Comparison of ENCODE assay signal across 15 mouse cellular contexts in the genomic region with DNA sequence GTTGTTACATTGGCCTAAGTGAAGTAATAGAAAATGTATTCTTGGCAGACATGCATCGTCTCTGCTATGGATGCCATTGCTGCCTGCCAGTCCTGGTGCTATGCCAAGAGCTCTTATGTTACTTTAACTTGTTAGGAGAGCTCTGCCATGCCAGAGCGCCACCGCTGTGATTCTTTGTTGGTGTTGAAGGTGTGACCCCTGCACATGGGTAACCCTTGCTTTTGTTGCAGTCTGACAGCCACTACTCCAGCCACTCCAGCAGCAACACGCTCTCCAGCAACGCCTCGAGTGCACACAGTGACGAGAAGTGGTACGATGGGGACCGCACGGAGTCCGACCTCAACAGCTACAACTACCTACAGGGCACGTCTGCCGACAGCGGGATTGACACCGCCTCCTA.
A peak's percentile ranks its signal among the peaks of the same experiment; 100 is the strongest.
DNase-seq lines count a peak whose midpoint lies in the region; ATAC-seq and TF ChIP-seq lines count a peak whose summit lies in the region.
"Had no signal": no experiment of that assay in that cellular context is flagged by ENCODE, and none has a peak within 500 bp of the region (broad histone marks: within the 10 kb centered on the region; RNA-seq: fewer than 3 reads in every experiment).

No protein-coding gene starts in this region.

- no peak for ATAC-seq in embryonic facial prominence, embryonic 14.5 days (ENCODE audit: low read depth)
- ATAC-seq in hindbrain, embryonic 15.5 days (ENCODE audit: low FRiP score, low read depth): 0 out of 2 replicates have a peak, but pooled peaks have one; percentile 27
- no peak for ATAC-seq in hindbrain, embryonic 13.5 days (ENCODE audit: low FRiP score)
- ATAC-seq in G1E (ENCODE audit: extremely low read depth, insufficient number of reproducible peaks, low FRiP score, poor library complexity, severe bottlenecking): no peak
- ATAC-seq: inflammation-experienced regulatory T-cells, adult 6 months had no signal

- H3K4me1 ChIP-seq in embryonic facial prominence, embryonic 14.5 days (ENCODE audit: control insufficient read depth, insufficient read depth, low read length): peaks cover 6% of the 10 kb centered on the region; the same call in 1 of the 2 replicates
- no peaks in the 10 kb centered on the region for H3K4me1 ChIP-seq in embryonic facial prominence, embryonic 10.5 days
- no peaks in the 10 kb centered on the region for H3K4me1 ChIP-seq in hindbrain, embryonic 15.5 days (replicated peaks)
- no peaks in the 10 kb centered on the region for H3K4me1 ChIP-seq in hindbrain, embryonic 13.5 days (replicated peaks)
- H3K4me1 ChIP-seq in G1E (ENCODE audit: insufficient read depth, low read depth, low read length): peaks cover 15% of the 10 kb centered on the region
- H3K4me1 ChIP-seq: kidney, embryonic 15.5 days; neural tube, embryonic 12.5 days had no signal

- TF ChIP-seq CTCF in G1E (IDR thresholded peaks at IDR 0.05; ENCODE audit: low read depth, low read length): no peak

- H3K4me3 ChIP-seq in embryonic facial prominence, embryonic 14.5 days (ENCODE audit: low read depth, low read length): no peak overlapping the region
- H3K4me3 ChIP-seq in embryonic facial prominence, embryonic 10.5 days: no peak overlapping the region
- no peak overlapping the region for H3K4me3 ChIP-seq in hindbrain, embryonic 15.5 days
- no peak overlapping the region for H3K4me3 ChIP-seq in hindbrain, embryonic 13.5 days
- H3K4me3 ChIP-seq in G1E (ENCODE audit: low read depth, low read length): peak overlapping the region; percentile 5; the same call in 1 of the 2 replicates
- H3K4me3 ChIP-seq: kidney, embryonic 15.5 days; megakaryocyte, embryonic 14.5 days; neural tube, embryonic 12.5 days had no signal

- no peak overlapping the region for H3K9ac ChIP-seq in embryonic facial prominence, embryonic 14.5 days (ENCODE audit: low read depth, low read length)
- no peak overlapping the region for H3K9ac ChIP-seq in hindbrain, embryonic 15.5 days
- H3K9ac ChIP-seq in hindbrain, embryonic 13.5 days: no peak overlapping the region
- H3K9ac ChIP-seq: kidney, embryonic 15.5 days; neural tube, embryonic 12.5 days had no signal

- H3K27me3 ChIP-seq in embryonic facial prominence, embryonic 14.5 days (replicated peaks; ENCODE audit: control insufficient read depth, insufficient read depth, low read length): no peaks in the 10 kb centered on the region
- H3K27me3 ChIP-seq in embryonic facial prominence, embryonic 10.5 days (replicated peaks; ENCODE audit: low read depth, poor library complexity, severe bottlenecking): no peaks in the 10 kb centered on the region
- no peaks in the 10 kb centered on the region for H3K27me3 ChIP-seq in hindbrain, embryonic 15.5 days
- H3K27me3 ChIP-seq in hindbrain, embryonic 13.5 days: no peaks in the 10 kb centered on the region
- H3K27me3 ChIP-seq in G1E (ENCODE audit: insufficient read depth, low read length): no peaks in the 10 kb centered on the region; the same call in 1 of the 2 replicates
- H3K27me3 ChIP-seq: kidney, embryonic 15.5 days; megakaryocyte, embryonic 14.5 days; neural tube, embryonic 12.5 days had no signal

- H3K9me3 ChIP-seq in embryonic facial prominence, embryonic 14.5 days (ENCODE audit: control insufficient read depth, low read length): no peaks in the 10 kb centered on the region
- no peaks in the 10 kb centered on the region for H3K9me3 ChIP-seq in embryonic facial prominence, embryonic 10.5 days
- H3K9me3 ChIP-seq in hindbrain, embryonic 15.5 days: no peaks in the 10 kb centered on the region
- no peaks in the 10 kb centered on the region for H3K9me3 ChIP-seq in hindbrain, embryonic 13.5 days
- H3K9me3 ChIP-seq in G1E (replicated peaks): no peaks in the 10 kb centered on the region
- H3K9me3 ChIP-seq: kidney, embryonic 15.5 days; megakaryocyte, embryonic 14.5 days; neural tube, embryonic 12.5 days had no signal

- H3K27ac ChIP-seq in embryonic facial prominence, embryonic 14.5 days (replicated peaks; ENCODE audit: low read depth, low read length): no peak overlapping the region
- no peak overlapping the region for H3K27ac ChIP-seq in embryonic facial prominence, embryonic 10.5 days (replicated peaks)
- H3K27ac ChIP-seq in hindbrain, embryonic 15.5 days (replicated peaks): no peak overlapping the region
- H3K27ac ChIP-seq in hindbrain, embryonic 13.5 days: no peak overlapping the region
- H3K27ac ChIP-seq: kidney, embryonic 15.5 days; neural tube, embryonic 12.5 days had no signal

- no peak overlapping the region for H3K4me2 ChIP-seq in embryonic facial prominence, embryonic 14.5 days (ENCODE audit: low read depth, low read length)
- H3K4me2 ChIP-seq in hindbrain, embryonic 15.5 days: no peak overlapping the region
- no peak overlapping the region for H3K4me2 ChIP-seq in hindbrain, embryonic 13.5 days
- H3K4me2 ChIP-seq: kidney, embryonic 15.5 days; neural tube, embryonic 12.5 days had no signal

- DNase-seq in embryonic facial prominence, embryonic 14.5 days (ENCODE audit: low spot score): peak; percentile 64
- DNase-seq in embryonic facial prominence, embryonic 10.5 days (ENCODE audit: low spot score): no peak
- no peak for DNase-seq in G1E (ENCODE audit: low spot score)
- peak; percentile 57 for DNase-seq in heart, postnatal 4 days
- DNase-seq in embryo, embryonic 10 days (ENCODE audit: low spot score): no peak
- DNase-seq in frontal cortex, postnatal 36 days (ENCODE audit: low spot score in 2 of 2): no peak
- DNase-seq: adrenal gland, adult 2 months; cerebellum, adult 9-10 months; thymus, postnatal 4 days had no signal

- H3K36me3 ChIP-seq in embryonic facial prominence, embryonic 14.5 days (ENCODE audit: control insufficient read depth, insufficient read depth, low read length): peaks cover 54% of the 10 kb centered on the region
- peaks cover 88% of the 10 kb centered on the region for H3K36me3 ChIP-seq in embryonic facial prominence, embryonic 10.5 days (replicated peaks)
- H3K36me3 ChIP-seq in hindbrain, embryonic 15.5 days: peaks cover 11% of the 10 kb centered on the region; the same call in 1 of the 2 replicates
- H3K36me3 ChIP-seq in hindbrain, embryonic 13.5 days: peaks cover 35% of the 10 kb centered on the region
- peaks cover 97% of the 10 kb centered on the region for H3K36me3 ChIP-seq in G1E (replicated peaks)

- 86% methylated on average over 15 of the region's 15 CpGs for WGBS in embryonic facial prominence, embryonic 14.5 days
- WGBS in embryonic facial prominence, embryonic 10.5 days: 95% methylated on average over 15 of the region's 15 CpGs
- 86% methylated on average over 15 of the region's 15 CpGs for WGBS in hindbrain, embryonic 15.5 days
- 95% methylated on average over 15 of the region's 15 CpGs for WGBS in hindbrain, embryonic 13.5 days

Comparison
In these comparisons a context has a peak if more than half of its experiments do, and no peak if none do; other contexts are left out.
1. DNase-seq: peak in embryonic facial prominence, embryonic 14.5 days (single experiment) and heart, postnatal 4 days (single experiment); none in embryonic facial prominence, embryonic 10.5 days (single experiment), G1E (single experiment), embryo, embryonic 10 days (single experiment) and frontal cortex, postnatal 36 days (0 of 2).